Mouse (Mus musculus) lung, adult 18-20 months (tissue): Measurements from ENCODE around the gene E2f4.
"Not testable (repeated sequence)": the region's sequence is repeated elsewhere in the genome, so short reads cannot be mapped to it uniquely, and the experiment has no call there.

Experiments
- DNase-seq, 2 experiments: peaks; one replicate each; pipeline ENCODE4 v3.0.0; 2022; ENCODE audit warnings: mixed read lengths in 2 of 2

Gene E2f4

DNA sequence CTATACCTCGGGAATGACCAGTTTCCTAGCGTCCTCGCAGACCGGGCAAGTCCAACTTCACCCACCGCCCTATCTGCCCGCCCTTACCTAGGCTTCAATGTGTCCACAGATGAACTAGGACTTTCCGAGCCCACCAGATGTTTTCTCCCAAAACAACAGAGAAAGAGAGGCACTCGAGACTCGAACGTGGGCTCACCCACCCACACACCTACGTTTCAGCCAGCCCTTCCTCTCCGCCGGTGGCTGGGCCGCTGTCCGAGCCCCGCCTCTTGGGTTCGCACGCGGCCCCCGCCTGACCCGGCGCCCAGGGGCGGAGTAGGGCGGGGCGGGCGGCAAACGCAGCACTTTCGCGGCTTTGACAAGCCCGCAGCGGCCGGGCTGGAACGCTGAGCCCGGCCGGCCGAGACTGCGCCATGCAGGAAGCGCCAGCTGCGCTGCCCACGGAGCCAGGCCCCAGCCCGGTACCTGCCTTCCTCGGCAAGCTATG, 28.0 kb upstream of the E2f4 start, which contains the start of gene Hsf4:
Hsf4 (plus strand) TSS at position 341 of the 487 bp plus-strand sequence.
- peak; percentile 83 to 86 for DNase-seq

DNA sequence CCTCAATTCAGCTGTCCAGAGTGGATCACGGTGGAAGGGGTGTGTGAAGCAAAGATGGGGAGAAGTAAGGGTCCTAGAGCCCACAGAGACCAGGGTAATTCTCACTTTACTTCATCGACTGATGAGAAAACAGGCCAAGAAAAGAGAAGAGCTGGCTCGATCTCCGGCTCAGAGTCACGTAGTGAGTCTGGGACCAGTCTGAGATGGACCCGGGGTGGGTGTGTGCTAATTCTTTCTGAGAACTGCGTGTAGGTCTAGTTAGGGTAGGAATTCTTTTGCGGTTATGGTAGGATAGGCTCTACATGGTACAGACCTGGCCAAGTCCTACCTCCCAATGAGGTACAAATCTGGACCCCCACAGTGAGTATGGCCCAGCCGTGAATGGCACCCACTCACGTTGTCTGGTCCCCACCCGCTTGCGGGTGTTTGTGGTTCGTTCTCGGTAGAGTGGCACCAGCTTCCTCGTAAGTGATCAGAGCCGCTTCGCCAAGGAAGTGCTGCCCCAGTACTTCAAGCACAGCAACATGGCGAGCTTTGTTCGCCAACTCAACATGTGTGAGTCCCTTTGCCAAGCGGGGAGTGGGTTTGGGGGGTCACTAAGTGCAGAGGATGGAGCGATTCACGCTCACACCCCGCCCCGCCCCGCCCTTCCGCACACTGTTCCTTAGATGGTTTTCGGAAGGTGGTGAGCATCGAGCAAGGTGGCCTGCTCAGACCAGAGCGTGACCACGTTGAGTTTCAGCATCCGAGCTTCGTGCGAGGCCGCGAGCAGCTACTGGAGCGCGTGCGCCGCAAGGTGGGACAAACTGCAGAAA, 27.2 kb upstream of the E2f4 start:
- no peak for DNase-seq

DNA sequence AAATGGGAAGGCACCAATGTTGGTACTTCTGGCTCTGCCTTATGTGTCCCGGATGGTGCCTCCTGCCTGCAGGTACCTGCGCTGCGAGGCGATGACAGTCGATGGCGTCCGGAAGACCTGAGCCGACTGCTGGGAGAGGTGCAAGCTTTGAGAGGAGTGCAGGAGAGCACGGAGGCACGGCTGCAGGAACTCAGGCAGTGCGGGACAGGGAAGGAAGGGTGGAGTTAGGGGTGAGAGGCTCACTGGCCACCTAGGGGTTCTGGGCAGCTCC, 26.6 kb upstream of the E2f4 start:
- DNase-seq, result no peak

DNA sequence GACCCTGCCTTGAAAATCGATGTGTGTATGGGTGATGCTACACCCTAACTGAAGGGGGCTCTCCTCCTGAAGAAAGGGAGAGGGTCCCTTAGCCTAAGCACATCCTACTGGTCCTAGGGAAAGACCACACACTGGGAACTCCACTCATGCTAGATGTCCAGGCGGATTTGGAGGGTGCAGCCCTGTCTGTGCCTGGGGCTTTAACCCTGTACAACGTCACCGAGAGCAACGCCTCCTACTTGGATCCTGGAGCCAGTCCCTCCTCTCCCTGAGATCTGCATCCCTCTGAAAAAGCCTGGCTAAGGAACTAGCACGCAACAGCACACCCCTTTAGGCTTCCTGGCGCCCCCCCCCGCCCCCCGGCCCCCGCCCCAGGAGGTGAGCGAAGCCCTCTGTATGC, 22.1 kb upstream of the E2f4 start:
- DNase-seq, result no peak

DNA sequence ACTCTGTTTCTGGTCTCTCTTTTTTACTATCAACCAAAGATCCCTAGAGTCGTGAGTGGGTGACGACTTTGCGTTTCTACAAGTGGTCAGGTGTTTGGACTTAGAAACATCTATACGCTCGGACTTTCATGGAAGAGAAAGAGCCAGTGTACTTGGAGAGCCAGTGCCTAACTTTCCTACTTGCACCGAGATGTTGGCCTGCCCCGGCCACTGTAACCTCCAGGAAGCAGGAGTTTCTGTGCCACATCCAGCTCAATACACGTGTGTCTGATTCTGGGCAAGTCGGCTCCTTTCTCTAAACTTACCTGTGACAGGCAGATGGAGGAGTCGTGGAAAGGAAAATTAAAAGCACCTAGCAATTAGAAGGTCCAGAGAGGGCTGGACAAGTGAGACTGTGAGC, 21.6 kb upstream of the E2f4 start, which contains the start of gene Nol3:
Nol3 (plus strand) TSS at position 301 of the 400 bp plus-strand sequence.
- no peak for DNase-seq

DNA sequence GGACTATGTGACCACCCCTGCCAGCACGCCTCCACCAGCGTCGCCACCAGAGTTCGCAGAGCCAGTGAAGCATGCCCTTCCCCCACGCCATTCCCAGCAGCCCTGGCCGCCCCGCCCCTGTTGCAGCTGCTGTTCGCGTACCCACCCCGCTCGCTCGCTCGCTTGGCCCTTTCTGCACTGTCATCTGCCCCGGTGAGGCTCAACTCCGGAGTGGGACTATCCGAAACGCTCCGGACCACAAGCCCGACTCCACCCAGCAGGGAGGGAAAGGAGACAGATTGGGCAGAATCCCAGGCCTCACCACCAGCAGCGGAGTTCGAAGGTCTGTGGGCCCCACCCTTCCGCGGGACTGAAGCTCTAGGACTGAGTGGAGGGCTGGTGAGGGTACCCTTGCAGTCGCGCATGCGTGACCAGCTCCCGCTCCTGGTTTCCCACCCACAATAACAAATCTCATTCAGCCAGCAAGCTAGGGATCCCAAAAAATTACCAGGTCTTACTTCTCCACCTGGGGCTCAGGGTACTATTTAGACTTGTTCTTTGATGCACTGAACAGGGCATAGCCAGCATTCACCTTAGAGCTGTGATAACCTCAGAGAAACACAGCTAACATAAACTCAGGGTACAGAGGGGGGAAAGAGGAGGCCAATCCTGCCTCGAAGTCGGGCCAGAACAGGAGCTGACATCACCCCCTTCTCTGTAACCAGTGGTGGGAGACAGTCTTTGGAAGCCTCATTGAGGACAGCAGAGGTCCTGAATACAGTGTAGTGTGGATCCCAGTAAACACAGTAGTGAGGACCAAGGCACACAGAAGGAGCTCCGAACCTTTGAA, 21.0 kb upstream of the E2f4 start:
- DNase-seq, result peak; percentile 67 to 73

DNA sequence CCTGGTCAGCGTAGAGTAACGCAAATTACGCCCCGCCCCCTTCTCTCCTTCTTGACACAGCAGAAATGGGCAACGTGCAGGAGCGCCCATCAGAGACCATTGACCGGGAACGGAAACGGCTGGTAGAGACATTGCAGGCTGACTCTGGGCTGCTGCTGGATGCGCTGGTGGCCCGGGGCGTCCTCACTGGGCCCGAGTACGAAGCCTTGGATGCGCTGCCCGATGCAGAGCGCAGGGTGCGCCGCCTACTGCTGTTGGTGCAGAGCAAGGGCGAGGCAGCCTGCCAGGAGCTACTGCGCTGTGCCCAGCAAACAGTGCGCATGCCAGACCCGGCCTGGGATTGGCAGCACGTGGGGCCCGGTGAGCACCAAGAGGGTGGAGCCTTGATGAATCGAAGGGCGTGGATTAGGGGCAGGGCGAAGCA, 18.5 kb upstream of the E2f4 start:
- peak; percentile 89 to 92 for DNase-seq

DNA sequence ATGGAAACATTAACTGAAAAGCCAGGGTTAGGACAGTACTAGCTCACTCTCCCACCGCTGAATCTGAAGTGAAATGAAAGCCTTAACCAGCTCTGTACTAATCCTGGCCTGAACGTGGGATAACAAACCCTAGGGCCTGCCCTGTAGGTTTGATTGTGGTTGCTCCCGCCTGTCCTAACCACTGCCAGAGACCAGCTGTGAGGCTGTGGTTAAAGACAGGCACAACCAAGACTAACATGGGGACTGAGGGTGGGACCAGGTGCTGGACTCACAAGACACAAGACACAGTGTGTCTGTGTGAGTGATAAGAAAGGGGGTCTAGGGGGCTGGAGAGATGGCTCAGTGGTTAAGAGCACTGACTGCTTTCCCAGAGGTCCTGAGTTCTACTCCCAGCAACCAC, 16.9 kb upstream of the E2f4 start:
- no peak for DNase-seq

DNA sequence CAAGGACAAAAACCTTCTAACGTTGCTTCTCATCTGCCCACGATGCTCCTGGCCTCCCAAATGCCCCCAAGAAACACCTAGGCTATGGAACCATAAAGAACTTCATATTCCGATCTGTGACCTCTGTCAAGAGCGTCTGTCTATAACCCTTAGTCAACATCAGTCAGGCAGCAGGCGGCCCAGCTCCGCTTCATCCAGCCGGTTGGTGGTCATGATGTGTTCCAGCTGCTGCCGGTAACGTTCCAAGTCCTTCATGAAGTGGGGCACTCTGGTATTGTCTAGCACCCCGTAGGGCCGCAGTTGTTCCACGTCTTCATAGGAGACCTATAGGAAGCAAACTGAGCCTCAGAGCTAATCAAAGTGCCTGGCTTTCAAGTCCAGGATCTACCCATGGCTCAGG, 15.6 kb upstream of the E2f4 start:
- DNase-seq, result no peak

DNA sequence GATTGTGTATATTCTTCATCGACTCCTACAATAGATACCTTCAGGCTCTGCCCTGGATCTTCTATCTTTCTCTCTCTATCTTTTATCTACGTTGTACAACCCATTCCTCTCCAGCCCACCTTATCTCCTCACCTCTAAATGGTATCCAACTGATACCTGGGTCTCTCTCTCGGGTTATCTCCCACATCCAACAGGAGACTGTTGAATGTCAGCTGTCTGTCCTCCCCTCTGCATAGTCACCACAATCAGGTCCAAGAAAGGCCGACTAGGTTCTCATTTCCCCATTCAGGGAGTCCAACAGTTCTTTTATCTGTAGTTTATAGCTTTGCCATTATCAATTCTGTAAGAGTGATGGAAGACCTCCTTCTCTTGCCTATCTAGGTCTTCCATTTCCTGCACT, 15.2 kb upstream of the E2f4 start:
- no peak for DNase-seq

DNA sequence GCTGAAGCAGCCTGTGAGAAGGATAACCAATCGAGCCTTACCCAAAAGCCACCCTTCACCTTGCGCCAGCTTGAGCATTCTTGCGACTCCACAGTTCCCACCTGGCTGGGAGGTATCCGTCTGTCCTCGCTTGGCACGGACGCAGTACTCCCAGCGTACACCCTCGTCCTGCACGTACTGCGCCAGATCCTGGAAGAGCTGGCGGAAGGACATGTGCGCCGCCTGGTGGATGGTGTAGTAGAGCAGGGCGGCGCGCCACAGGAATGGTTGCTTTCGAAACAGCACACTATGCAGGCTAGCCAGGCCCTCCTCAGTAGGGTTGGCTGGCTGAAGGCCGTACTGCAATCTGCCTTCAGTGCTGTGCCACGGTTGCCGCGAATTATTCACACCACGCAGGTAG, 14.4 kb upstream of the E2f4 start:
- peak; percentile 65 to 69 for DNase-seq

DNA sequence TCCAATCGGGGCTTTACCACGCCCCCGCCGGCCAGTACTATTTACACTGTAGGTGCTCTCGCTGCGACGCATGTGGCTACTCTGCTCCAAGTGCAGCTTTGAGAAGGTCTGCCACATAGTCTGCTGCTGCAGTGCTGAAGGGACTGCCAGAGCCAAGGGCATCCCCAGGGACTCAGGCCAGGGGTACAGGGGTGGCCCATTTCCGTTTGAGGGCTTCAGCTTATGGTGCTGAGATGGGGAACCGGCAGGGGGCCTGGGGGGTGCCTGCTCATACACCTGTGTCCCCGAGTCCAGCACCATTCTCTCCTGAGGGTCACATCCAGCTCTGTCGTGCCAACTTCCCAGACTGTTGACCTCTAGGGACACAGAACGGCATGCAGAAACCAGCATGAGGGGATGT, 11.9 kb upstream of the E2f4 start:
- no peak for DNase-seq

DNA sequence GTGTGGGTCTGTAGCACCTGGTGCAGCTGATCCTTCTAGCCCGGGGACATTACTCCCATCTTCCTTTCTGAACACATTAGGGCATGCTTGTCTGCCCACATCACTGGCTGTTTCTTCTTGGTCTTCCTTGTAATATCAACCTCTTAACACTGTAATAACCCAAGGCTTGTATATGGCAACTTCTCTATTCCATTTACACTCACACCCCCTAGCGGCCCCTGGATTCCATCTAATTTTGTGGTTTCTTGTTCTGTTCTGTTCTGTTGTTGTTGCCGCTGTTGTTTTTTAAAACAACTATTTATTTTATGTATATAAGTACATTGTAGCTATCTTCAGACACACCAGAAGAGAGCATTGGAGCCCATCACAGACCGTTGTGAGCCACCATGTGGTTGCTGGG, 10.6 kb upstream of the E2f4 start:
- no peak for DNase-seq

DNA sequence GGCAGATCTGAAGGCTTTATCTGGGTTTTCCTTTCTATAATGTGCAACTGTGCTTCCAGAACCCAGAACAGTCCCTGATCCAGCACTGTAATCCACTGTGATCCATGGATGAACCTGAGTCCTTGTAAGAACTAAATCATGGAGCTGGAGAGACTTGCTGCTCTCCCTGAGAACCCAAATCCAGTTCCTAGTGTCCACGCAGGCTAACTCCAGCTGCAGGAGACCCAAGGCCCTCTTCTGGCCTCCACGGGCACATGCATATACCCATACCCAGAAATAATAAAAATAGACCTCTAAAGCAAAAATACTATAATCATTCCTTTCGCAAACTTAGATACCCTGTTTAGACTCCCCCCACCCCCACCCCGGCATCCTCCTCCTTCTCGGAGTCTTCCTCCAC, 9.2 kb upstream of the E2f4 start:
- DNase-seq, result no peak

DNA sequence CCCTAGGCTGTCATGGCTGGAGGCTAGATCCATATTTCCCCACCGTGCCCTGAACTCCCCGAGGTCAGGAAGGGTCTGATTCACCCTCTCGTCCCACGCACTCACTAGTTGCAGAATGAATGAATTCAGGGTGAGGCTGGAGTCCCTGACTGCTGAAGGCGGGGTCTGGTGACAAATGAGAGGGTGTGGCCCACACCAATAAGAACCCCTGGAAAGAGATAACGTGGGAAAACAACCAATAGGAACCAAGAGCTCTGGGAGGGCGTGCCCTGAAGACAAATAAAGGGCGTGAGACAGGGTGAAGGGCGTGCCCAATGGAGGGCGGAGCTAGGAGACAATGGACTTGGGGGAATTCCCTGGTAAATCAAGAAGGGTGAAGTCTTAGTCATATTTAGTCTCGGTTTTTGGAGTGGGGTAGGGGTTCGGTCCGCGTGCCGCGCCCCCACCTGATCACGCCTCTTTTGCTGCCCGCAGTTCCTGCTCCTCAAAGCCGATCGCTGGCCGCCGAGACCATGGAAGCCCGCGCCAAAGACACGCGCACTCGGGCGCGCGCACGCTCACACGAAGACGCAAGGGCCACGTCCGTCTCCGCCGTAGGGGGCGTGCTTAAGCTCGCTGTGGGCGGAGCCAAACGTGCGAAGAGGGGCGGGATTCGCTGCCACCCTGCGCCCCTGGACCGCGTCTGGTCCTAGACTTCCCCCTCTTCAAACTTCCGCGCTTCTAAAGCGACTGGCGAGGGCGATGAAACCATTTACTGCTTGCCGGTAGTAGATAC, 8.3 kb upstream of the E2f4 start:
- DNase-seq, result peak; percentile 92 to 94

DNA sequence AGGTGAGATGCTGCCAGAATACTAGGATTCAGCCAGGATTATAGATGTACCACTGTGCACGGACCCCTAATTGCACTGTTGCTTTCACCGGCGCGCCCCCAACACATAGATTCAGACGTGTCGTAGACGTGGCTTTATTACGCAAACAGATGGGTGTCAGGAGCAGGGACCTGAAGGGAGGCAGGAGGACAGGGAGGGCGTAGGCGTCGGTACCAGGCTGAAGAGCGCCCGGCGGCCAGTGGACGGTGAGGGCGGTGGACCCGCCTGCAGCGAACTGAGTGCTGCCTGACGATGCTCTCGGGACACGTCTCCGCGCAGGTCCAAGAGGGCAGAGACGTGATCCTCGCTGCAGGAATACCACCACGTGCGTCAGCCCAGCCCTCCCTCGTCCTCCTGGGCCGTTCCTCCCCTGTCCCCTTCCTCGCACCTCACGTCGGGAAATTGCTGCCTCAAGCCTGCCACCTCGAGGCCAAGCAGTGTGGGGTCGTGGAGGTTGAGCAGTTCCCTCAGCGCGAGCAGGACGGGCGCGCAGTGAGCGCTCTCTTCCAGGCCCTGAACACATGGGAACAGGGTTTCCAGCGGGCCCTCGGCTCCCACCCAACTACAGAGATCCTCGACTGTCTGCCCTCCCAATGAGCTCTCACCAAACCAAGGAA, 7.5 kb upstream of the E2f4 start, which contains the start of gene 4931428F04Rik:
4931428F04Rik (minus strand) TSS at position 60 of the 656 bp plus-strand sequence.
- DNase-seq, result peak; percentile 37 to 47

DNA sequence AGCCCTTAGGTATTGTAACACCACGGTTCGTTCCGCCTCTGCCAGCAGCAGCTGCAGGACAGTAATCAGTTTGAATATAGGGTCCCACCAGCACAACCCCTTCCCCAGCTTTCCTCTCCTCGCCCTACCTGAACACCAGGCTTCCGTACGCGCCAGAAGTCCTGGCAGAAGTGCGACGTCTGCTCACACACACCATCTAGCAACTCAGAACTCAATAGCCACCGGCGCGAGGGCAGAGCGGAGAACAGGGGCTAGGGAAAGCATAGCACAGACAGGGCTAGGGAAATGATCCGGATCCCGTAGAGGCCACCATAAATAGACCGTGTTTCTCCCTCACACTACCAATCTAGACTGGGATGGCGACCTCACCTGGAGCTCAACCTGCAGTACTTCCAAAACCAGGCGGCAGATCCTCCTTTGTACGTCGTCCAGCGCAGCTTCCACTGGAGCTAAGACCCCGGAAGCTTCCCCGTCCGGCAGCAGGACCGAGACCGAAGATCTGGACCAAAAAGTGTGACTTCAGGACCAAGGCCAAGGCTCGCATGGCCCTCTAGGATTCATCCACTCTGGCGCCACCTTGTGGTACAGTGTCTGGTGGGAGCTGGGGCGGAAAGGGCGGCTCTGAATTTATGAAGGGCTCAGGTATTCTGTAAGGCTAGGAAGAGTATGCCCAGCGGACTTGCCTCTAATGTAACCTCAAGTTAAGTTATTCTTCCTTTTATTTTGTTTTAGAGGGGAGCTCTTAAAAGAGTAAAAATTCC, 6.7 kb upstream of the E2f4 start:
- peak; percentile 85 to 91 for DNase-seq

DNA sequence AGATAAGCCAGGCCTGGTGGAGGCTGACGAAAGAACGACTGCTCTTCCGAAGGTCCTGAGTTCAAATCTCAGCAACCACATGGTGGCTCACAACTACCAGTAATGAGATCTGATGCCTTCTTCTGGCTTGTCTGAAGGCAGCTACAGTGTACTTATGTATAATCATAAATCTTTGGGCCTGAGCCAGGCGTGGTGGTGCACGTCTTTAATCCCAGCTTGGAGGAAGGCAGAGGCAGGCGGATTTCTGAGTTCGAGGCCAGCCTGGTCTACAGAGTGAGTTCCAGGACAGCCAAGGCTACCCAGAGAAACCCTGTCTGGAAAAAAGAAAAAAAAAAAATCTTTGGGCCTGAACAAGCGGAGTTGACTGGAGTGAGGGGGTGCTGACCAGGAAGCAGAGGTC, 6.1 kb upstream of the E2f4 start:
- not testable (repeated sequence) for DNase-seq

DNA sequence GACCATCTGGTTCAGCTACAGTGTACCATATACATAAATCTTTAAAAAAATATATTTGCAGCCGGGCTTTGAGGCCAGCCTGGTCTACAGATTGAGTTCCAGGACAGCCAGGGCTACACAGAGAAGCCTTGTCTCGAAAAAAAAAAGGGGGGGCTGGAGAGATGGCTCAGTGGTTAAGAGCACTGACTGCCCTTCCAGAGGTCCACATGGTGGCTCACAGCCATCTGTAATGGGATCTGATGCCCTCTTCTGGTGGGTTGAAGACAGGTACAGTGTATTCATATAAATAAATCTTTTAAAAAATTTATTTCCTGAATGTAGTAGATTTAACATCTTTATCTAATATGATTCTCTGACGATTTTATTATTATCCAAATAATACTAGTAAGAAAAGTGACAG, 5.7 kb upstream of the E2f4 start:
- DNase-seq, result not testable (repeated sequence)

DNA sequence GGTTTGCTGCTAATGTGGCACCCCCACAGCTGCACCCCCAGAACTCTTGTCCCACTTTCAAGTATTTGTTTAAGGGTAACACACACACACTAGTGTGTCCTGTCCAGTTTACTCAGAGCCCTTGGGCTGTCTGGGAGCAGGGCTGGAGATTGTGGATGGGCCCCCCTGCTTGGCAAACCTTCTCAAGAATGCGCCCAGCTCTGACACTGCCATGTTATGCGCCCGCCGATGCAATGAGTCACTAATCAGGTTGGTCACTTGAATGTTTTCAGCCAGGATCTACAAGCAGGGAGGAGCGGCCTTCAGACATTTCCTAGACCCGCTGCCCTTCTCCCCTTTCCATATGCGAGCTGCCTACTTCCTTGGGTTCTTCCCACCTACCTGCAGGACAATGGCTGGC, 5.0 kb upstream of the E2f4 start:
- no peak for DNase-seq

DNA sequence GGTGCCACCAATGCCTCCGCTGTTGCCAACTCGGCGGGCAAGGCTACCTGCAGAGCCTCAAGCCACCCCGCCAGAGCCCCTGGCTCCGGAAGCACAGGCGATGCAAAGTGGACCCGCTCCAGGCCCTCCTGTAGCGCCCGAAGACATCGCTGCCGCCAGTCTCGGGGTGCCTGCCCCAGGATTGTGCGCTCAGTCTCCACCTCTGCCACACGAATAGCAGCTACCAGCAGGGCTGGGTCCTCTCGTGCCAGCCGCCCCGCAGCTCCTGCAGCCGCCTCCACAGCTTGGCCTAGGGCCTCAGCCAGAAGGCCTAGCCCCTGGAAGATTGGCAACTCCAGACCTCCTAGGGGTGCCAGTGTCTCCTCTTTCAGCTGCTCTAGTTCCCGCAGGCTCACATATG, 4.1 kb upstream of the E2f4 start:
- no peak for DNase-seq

DNA sequence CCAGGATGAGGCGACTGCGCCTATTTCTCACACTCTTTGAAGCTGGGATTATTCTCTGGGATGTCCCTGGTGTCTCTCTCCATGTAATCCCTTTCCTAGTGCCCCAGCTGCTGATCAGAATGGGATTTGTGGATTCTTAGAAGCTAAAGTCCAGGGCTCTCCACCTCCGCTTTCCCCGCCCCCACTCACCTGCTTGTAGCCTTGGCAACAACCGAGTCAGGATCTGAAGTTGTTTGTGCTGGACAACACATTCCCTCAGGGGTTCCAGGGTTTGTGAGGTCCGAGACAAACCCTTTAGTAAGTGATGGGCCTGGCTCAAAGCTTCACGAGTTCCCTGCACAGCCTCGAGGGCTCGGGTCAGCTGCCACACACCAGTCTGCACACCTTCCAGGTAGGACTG, 2.7 kb upstream of the E2f4 start:
- peak in 1 of 2 experiments; percentile 45 for DNase-seq
